Mouse (Mus musculus): ENCODE results near the gene Zfp275.
"Not testable (repeated sequence)": the region's sequence is repeated elsewhere in the genome, so short reads cannot be mapped to it uniquely, and the experiment has no call there.

Zfp275 gene

DNA sequence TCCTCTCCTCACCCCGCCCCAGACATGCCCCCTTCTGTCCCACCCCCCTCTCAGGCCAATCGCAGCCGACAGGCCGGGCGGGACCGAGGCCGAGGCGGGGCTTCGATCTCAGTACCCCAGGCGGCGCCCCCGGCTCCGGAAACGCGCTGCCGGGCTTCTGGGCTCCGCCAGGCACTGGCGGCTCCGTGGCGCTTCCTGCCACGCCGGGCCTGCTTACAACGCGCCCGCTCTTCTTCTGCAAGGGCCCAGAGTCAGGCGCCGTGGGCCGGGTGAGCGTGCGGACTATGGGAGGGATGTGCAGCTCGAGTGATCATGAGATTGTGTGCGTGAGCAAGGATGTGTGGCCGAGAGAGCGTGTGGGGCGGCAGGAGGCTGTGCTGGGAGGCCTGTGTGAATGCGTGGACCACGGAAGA lies at the start of gene Zfp275:
Zfp275 (plus strand) TSS at position 139 of the 413 bp plus-strand sequence.
- peak; percentile 82 to 83 for DNase-seq (ENCODE audit: low spot score in 2 of 2)

DNA sequence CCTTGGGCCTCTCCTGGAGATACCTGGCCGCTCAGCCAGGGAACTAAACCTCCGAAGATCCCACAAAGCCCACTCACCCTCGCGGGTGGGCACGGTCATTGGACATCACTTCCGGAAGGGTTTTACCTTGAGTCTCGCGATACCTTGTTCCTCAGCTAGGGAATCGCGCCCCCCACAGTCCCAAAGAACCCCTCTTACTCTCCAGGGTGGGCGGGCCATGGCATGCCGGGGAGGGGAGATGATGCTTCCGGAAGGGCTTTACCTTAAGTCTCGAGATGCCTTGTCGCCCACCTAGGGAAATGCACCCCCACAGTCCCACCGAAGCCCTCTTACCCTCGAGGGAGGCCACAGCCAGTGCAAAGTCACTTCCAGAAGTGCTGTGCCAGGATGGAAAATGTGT lies 49.5 kb upstream of the Zfp275 start, which contains the start of the genes Xlr5a and Xlr5c:
Xlr5a (minus strand) TSS at position 101 of the 400 bp plus-strand sequence.
Xlr5c (minus strand) TSS at position 101 of the 400 bp plus-strand sequence.
- not testable (repeated sequence) for DNase-seq (ENCODE audit: low spot score in 2 of 2)

DNA sequence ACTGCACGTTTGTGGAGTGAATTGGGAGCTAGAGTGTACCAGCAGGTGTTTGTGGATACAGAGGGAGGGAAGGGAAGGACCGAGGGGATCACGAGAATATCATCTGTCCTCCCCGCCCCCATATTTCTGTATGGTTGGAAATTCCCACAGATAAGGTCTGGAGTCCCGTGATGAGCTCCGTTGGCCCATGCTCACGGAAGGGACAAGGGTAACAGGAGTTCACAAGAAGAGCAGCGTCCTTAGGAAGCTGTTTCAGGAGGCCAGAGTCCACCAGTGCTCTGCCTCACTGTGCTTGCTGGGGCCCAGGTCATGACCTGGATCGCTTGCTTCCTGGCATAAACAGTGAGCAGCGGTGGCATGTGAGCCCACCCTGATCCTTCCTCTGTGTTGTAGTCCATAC lies 46.7 kb upstream of the Zfp275 start:
- not testable (repeated sequence) for DNase-seq (ENCODE audit: low spot score in 2 of 2)

DNA sequence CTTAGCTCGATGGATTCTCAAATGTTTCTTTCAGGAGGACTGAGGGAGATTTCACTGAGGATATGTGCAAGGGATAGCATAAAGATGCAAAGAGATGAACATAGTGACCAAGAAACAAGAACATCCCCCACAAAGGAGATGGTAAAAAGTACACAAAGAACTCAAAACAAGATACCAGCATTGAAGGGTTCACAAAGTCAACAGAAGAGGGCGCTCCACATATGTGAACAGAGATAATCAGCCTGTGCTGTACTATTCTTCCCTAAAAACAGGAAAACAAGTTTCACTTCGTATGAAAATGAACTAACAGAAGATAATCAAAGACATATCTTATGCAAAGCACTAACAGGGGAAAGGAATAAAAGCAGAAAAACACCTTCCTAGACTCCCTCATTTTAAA lies 29.9 kb upstream of the Zfp275 start:
- DNase-seq (ENCODE audit: low spot score in 2 of 2): peak; percentile 30 to 41

DNA sequence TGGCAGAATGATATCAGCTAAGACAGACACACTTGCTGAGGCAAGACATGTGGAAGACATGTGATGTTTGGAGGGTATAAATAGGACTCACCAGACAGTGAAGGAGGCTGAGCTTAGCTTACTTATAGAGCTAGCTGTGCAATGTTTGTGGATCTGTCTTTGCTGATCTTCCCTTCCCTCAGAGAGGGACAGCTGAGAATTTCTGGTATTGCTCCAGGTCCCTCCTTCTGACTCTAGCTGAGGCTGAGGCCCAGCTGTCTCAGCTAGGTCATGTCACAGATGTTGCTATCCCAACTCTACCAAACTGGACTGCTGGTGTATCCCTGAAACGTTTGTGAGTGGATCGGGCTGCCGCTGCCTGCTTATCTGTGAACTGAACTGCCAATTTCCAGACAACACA lies 21.4 kb upstream of the Zfp275 start:
- DNase-seq (ENCODE audit: low spot score in 2 of 2): no peak

DNA sequence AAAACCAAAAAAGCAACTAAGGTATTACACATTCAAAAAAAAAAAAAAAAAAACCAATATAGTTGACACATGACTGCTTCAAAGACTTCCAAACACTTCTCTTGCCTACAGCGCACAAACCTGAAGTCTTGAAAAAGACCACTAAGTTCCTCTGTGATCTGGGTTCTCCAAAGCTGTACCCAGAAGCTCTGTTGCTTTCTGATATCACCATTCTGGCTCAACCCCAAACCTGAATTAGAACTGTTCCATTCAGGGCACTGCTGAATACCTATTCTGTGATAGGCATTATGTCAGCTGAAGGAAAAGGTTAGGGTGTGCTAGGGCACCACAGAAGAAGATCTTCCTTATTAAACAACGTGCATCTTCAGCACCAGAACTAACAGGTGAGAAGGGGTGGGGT lies 15.2 kb upstream of the Zfp275 start:
- no peak for DNase-seq (ENCODE audit: low spot score in 2 of 2)

DNA sequence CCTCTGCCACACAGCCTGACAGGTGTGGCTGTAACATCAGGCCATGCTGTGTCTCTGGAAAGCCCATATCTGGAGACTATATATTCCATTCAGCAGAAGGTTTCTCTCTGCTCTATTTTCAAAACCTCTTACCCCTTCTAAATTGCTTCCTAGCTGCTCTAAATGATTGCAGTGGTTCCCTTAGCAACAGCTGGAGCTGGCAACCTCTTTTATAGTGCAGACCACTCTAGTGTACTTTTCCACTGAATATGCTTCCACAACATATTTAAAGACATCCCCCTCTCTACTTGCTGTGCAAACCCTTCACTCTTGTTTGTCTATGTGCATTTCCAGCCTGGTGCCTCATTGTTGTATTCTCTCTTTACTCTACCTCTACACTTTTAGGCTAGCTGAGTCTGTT lies 8.9 kb upstream of the Zfp275 start:
- DNase-seq (ENCODE audit: low spot score in 2 of 2): no peak

DNA sequence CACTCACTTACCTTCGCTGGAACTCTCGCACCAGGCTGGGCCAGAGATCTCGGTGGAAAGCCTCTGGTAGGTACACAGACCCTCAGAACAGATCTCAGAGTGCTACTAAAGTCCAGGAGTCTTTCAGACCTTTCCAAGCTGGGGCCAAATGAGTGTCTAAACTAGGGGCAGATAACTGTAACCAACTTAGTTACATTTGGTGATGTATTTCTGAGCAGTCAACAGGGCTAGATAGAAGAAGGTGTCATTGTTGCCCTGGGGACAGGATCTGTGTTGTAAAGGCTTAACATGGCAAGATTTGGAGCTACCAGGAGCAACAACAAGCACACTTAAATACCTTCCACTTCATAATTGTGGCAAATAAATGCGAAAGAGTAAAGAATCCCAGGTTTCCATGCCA lies 5.7 kb upstream of the Zfp275 start, which contains the start of gene Gm45015:
Gm45015 (minus strand) TSS at position 101 of the 400 bp plus-strand sequence.
- no peak for DNase-seq (ENCODE audit: low spot score in 2 of 2)

DNA sequence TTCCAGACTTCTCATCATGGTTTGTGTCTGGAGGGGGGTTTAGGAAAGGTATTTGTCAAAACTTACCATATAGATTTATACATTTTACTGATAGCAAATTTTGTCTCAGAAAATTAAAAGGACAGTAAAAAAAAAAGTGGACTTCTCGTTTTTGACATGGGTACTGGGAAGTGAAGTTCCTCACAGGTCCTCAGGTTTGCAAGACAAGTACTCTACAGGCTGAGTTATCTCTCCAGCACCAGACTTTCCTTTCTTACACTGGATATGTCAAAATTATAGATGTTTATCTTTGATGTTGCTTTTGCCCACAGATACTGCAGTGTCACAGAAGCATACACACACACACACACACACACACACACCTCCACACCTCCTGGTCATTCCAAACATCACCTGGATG lies 948 bp upstream of the Zfp275 start:
- no peak for DNase-seq (ENCODE audit: low spot score in 2 of 2)

DNA sequence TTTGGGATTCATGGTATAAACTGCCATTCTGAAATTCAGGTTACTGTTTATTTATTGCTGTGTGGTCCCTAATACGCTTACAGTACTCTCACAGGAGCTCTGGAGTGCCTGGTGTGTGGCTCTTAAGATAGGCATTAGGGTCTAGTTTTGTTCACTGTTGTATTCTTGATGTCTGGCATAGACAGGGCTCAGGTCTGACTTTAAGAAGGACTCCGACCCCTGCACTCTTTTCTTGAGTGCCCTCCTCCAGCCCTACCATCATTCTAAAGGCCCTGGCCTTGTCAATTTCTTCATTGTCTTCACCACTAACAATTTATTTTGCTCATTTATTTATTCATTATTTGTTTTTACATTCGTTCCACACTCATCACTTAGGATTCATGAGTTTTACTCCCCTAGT lies 353 bp upstream of the Zfp275 start:
- no peak for DNase-seq (ENCODE audit: low spot score in 2 of 2)

DNA sequence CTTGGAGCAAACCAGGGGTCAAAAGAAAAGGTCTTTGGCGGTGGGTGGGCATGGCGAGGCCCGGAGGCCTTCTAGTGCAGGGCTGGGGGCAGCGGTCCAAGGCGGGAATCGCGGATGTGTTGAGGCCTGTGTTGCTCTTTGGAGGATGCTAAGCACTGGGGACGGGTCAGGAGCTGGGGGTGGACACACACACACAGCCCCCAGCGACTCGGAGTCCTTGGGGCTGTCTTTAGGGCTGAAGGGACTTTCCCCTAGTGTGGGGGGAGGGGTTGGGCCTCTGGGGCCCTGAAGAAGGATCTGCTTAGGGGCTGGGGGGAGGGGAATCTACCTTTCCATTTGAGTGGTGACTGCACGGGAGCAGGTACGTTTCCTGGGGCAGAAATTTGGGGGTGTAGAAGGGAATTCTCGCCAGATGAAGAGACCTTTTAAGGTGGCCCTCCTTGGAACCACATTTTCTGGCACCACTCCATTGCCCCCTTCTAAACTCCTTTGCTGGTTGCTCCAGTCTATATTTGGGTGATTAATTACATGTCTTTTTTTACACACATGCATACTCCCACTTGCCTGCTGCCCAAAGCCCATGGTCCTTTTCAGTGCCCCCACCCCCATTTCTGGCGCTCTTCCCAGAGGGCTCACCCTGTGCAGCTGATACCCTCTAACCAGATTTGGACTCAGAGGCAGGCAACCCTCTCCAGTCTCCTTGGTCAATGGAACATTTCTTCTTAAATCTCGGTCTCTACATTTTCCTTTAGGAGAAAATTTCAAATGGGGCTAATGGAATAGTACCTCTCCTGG lies 717 bp downstream of the Zfp275 start:
- peak; percentile 29 to 38 for DNase-seq (ENCODE audit: low spot score in 2 of 2)

DNA sequence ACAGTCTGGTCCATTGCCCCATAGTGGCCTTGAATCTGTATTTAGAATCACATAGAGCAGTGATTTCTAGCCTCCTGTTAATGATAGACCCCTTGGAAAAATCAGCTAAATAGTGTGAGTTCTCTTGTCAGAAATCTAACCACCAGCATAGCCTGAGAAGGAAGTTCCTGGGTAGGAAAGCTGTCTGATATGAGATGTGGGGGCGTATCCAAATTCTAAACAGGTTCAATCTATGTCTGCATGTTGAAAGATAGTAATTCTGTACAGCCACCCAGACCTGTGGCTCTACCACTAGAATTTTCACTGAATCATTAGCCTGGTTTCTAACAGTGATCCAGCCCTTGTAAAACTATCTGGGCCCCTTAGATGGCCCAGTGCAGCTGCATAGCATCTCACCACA lies 1.4 kb downstream of the Zfp275 start:
- no peak for DNase-seq (ENCODE audit: low spot score in 2 of 2)

DNA sequence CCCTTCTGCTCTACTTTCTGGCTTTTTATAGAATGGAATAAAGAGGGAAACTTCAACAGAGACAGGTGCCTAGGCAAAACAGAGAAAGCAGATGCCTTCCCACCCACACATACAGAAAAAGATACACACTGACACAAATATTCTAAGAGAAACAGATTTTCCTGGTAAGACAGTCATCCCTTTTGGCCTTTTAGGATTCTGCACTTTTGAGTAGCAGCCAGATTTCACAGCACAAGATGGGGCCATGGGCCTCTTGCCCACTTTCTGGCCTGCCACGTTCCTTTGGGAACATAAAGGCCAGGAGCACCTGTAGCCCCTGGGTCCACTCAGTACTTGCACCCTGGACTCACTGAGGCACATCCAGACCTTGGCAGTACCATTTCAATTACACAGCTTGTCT lies 1.9 kb downstream of the Zfp275 start:
- DNase-seq (ENCODE audit: low spot score in 2 of 2): no peak

DNA sequence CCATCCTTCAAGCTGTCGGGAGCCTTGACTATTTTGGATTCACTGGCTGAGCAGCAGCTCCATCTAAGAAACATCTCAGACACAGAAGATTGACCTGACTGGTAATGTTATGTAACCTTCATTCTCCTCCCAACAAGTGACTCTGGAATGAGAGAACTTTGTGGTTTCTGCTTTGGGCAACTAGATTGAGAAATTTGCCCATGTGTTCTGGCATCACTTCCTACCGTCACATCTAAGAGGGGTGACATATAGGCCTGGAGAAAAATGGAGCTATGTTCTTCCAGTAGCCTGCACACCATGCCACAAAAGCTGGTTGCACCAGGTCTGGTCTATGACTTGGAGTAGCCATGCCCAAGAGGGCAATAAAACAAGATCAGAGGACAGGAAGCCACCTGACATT lies 13.7 kb downstream of the Zfp275 start:
- no peak for DNase-seq (ENCODE audit: low spot score in 2 of 2)

DNA sequence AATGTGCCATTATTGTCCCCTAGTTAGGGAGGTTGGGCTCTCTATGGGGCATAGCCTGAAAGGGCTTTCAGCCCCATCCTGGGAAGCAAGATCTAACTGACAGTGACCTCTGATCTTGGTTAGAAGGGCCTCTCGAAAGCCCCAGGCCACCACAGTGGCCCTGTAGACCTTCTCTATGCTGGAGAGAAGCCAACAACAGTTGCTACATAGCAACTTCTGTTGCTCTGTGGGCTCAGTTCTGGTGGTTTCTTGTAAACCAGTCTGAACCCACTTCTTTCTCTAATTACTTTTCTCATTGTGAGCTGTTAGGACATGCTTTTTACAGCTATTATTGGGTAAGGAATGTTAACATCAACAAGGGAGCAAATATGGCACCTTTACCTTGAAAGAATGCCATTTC lies 14.3 kb downstream of the Zfp275 start:
- DNase-seq (ENCODE audit: low spot score in 2 of 2): no peak

DNA sequence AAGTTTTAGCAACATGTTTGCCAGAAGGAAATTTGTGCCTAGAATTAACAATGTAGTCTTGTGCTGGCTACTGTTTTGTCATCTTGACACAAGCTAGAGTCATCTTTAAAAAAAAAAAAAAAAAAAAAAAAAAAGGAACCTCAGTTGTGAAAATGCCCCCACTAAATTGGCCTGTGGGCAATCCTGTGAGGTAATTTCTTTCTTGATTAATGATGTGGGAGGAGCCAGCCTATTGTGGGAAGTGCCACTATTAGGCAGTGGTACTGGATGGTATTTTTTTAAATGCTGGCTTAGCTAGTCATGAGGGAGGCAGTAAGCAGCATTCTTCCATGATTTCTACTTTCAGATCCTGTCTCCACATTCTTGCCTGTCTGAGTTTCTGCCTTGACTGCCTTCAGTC lies 20.9 kb downstream of the Zfp275 start:
- DNase-seq (ENCODE audit: low spot score in 2 of 2): no peak

DNA sequence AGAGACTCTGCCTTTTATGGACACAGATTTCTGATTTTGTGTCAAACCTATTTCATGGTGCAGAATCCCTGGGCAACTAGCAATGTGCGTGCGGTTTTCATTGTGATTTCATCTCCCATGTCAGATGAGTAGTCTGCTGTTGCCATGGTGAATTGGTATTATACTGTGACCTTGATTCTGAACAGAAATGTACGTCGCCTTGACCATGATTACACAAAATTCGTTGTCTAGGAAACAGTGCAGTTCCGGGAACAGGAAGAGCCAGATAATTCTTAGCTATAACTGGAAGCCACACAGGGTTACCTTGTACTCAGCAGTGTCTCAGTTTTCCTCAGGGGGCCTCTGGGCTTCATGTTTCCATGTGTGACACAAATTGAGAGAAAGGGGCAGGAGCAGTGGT lies 42.0 kb downstream of the Zfp275 start:
- peak in 1 of 2 experiments; percentile 31 for DNase-seq (ENCODE audit: low spot score in 2 of 2)

DNA sequence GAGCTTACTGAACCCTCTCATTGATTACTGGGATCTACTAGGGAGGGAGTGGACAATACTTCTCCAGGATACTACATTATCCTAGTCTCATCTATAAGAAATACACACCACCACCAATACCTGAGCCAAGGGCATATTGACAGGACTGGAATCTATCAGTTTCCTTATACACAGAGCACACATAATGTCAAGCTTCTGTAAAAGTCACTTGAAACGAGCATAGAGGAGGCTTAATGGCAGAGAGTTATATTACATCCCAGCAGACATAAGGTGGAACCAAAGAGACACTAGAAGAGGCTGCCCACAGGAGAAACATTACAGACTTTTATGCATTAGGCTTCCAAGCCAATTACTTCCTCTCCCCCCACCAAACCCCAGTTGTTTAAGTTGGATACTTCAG lies 42.5 kb downstream of the Zfp275 start:
- DNase-seq (ENCODE audit: low spot score in 2 of 2): no peak

DNA sequence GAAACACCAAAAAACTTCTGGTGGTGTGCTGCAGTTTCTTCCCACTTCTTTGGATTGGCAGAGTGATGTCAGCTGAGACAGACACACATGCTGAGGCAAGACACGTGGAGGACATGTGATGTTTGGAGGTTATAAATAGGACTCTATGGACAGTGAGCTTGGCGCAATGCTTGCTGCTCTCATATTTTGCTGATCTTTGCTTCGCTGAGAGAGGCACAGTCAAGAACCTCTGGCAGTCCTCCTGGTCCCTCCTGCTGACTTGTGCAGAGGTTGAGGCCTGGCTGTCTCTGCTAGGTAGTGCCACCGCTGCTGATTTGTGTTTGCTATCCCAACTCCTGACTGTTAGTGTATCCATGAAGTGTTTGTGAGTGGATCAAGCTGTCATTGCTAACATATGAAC lies 49.1 kb downstream of the Zfp275 start:
- no peak for DNase-seq (ENCODE audit: low spot score in 2 of 2)

DNA sequence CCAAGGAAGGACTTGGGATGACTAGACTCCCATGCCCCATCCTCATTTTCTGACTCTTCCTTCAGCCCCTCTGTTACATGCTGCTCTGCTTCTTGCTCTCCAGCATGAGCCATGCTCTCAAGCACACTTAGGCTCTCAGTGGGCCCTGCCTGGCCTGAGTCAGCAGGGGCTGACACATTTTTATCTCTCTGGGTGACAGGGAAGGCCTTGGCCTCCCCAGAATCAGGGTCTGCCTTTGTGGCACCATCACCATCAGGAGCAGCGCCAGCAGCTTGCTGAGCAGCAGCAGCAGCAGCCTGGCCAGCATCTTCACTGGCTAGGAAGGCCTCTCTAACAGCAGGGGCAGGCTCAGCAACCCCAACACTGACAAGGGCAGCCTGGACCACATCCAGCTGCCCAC lies 54.0 kb downstream of the Zfp275 start:
- no peak for DNase-seq (ENCODE audit: low spot score in 2 of 2)

DNA sequence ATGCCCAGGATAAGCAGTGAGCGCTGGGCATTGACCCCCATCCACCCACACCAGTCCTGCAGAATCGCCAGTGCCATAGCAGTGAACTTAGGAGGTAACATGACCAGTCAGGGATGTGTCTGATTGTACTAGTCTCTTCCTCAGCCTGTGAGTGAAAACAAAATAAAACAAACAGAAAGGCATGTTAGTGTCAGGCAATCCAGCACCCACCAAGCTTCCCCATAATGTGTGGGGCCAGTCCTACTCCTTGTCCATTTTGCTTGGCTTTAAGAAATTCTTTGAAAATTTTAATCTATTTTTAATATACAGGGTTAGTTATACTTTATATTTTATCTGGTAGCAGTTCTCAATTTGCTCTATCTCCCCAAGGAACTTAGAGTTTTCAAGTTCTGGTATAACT lies 56.2 kb downstream of the Zfp275 start, which contains the start of gene Gm18336:
Gm18336 (minus strand) TSS at position 101 of the 400 bp plus-strand sequence.
- not testable (repeated sequence) for DNase-seq (ENCODE audit: low spot score in 2 of 2)

DNA sequence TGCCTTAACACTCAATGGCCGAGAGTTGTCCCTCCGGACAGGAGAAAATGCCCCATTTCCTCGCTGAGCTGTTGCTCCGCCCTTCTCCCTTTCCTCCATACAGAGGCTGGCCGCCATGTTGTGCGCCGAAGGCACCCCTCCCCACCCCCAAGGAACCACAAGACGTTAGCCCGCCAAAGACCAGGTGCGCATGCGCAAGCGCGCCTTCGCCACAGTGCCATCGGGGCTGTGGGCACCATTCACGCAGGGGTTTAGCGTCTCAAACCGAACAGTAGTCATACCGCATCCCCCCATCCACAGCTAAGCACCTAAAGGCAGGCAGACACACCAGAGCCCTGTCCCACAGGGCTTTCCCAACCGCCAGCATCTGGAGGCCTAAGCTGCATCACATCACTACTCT lies 58.5 kb downstream of the Zfp275 start:
- no peak for DNase-seq (ENCODE audit: low spot score in 2 of 2)

DNA sequence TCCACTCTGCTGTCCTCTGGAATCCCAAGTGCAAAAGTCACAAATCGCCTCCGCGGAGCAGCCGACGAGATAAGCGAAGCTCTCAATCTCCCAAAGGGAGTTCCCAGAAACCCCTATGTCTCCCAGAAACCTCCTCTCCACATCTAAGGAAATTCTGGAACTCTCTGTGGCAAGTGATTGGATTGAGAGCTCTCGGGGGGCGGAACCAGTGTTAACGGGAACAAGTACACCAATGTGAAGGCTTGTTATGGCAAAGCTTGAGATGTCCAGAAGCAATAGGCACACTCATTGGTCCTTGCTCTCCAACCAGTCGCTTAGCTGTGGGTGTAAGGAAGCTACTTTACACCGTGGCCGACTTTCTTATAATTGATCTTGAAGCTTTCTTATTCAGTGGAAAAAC lies 59.2 kb downstream of the Zfp275 start:
- DNase-seq (ENCODE audit: low spot score in 2 of 2): no peak

Measured in right cerebral cortex, postnatal 10 days (tissue).